Mouse (Mus musculus) lung, postnatal 14 days (tissue): ENCODE measurements at regions not wholly inside any gene's neighbourhood (a gene's known extent, or its start where the extent isn't known, plus 50 kb on each side); places are given as distances from the start of the nearest gene placed in this dataset.
A peak's percentile ranks its signal among the peaks of the same experiment; 100 is the strongest.

Experiments used
- DNase-seq: peaks from one replicate; pipeline ENCODE4 v3.0.0; 2021

- DNase-seq, result peak; percentile 50
These were observed 153.2 kb downstream of the Usp25 start for GRCm38 (mm10) chr16:77166722-77167121.

- DNase-seq, result peak; percentile 1
These were observed 159.7 kb downstream of the Usp25 start for GRCm38 (mm10) chr16:77173026-77173692.

GRCm38 (mm10) chr16:77174744-77175432 lies 161.4 kb downstream of the Usp25 start:
- no peak for DNase-seq

- DNase-seq, result no peak
These were observed 167.5 kb downstream of the Usp25 start for GRCm38 (mm10) chr16:77180990-77181389.
